Mouse (Mus musculus) adrenal gland, adult 18-20 months (tissue): ENCODE measurements around the gene Olfr551. TPM values are rescaled to one million over a fixed set of nuclear protein-coding genes. Genes with fewer than 3 reads are reported as not detected.
"Not testable (repeated sequence)": the region's sequence is repeated elsewhere in the genome, so short reads cannot be mapped to it uniquely, and the experiment has no call there.

Experiments
- DNase-seq, 2 experiments: peaks; one replicate each; pipeline ENCODE4 v3.0.0; 2021 to 2022; ENCODE audit warnings: low spot score in 2 of 2
- long read RNA-seq, 2 experiments: library from polyadenylated mRNA; stranded (forward); transcript quantifications; one replicate each; pipeline ENCODE4 v2.0.0; 2021
- total RNA-seq, 2 experiments: library from RNA; stranded (reverse); gene quantifications; 1 replicate in 1 of 2; 2 replicates in 1 of 2; pipeline ENCODE4 v1.2.3; 2021

Olfr551 gene
- total RNA-seq: not detected
- long read RNA-seq, experiment 1: 0 reads
- long read RNA-seq, experiment 2: 0 reads

DNA sequence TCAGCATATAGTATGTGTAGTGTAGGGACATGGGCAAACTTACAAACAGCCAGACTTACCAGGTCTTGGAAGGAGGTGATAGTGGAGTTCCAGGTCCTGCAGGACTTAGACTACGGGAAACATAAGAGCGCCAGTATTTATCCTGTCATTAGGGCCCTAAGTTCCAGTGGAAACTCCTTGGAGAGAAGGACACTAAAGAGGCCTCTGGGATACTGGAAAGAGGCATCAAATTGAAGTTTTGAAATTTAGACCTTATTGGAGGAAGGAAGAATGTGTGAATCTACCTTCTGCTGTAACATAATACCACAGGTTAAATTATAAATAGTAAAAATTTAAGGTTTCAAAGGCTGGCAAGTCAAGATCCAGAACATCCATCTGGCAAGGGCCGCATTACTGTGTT is at the start of gene Olfr551:
TSS of gene Olfr551 (minus strand) at position 101 of the 400 bp plus-strand sequence.
- DNase-seq: no peak

DNA sequence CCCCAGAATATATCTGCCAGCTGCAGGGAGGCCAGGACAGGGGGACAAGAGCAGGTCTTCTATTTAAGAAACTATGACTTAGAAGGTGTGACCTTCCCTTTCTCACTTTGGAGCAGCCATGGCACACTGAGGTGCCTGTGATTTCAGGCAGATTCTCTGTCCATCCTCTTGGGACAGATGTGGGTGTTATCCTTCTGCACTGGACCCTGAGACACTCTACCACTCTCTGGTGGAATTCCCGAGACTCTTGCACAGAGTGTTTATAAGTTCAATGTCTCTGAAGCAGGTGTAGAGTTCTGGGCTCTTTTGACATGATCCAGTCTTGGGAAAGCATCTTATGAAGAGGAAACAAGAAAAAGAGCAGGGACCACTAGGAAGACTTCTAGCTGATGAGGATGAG is 46.4 kb upstream of the Olfr551 start, which contains the start of gene Olfr554:
TSS of gene Olfr554 (plus strand) at position 301 of the 400 bp plus-strand sequence.
- no peak for DNase-seq

DNA sequence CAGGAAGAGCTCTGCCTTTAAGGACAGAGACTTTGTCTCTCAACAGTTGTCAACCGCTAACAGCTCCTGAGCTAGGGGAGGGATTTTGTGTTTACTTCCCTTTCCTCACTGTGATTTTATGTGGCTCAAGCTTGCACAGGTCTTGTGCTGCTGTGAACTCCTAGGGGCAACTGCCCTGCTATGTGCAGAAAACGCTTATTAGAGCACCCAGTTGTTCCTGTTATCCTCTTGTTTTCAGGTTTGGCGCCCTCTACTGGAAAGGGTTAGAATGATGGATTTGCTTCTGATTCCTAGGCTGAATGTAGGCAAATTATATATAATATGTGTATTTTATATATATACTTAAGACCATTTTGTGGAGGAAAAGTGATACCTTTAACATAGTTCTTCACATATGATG is 45.0 kb upstream of the Olfr551 start:
- DNase-seq: peak; percentile 30 to 44

GRCm38 (mm10) chr7:102620368-102620767 is 28.7 kb upstream of the Olfr551 start:
- DNase-seq: not testable (repeated sequence)

DNA sequence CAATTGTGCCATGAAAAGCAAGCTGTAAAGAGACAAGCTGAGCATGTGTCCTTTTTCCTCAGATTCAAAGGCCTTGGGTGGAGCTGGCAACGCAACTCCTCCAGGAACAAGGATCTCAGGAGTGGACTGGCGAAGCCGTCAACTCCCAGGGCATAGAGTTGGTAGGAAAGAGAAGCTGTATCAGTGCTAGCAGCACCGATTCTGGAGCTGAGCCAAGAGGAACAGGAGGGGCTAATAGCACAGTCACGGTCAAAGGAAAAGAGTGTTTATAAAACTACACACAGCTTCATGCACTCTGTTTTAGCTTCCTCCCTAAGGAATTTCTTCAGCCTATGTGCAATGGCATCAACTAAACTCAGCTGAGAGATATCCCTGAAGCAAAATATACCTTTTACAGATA is 27.9 kb upstream of the Olfr551 start:
- no peak for DNase-seq

GRCm38 (mm10) chr7:102618118-102618517 is 26.4 kb upstream of the Olfr551 start, which contains the start of gene Olfr553:
Gene Olfr553, minus strand, starts transcription at chr7:102618218.
- DNase-seq: no peak

DNA sequence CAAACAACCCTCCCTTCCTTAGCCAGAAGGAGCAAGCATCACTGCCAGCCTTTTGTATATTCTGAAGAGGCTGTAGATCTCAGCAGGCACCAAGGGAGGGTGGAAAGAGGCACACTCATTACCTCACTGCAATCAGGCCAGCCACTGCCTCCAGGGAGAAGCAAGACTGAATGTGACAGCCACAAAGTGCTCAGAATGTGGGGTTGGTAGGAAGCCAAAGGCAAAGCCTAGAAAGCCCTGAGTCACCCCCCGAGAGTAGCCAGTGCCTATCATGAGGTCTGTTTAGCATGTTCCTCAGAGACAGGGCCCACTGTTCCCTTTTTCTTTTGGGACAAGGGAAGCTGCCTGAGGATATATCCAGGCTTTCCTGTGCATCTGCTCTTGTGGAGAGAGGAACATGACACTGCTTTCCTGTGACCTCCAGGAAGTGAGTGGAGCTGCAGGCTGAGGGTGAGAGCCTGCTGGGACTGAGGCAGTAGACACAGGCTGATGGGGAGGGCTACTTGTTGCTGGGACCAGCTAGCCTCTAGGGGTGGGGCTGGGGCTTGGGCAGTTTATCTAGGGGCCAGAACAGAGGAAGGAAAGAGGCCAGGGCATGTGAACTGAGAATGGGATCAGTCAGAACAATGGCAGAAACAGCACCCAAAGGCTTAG is 5.8 kb upstream of the Olfr551 start, which contains the start of gene Olfr552:
TSS of gene Olfr552 (plus strand) at position 393 of the 654 bp plus-strand sequence.
- DNase-seq: no peak

DNA sequence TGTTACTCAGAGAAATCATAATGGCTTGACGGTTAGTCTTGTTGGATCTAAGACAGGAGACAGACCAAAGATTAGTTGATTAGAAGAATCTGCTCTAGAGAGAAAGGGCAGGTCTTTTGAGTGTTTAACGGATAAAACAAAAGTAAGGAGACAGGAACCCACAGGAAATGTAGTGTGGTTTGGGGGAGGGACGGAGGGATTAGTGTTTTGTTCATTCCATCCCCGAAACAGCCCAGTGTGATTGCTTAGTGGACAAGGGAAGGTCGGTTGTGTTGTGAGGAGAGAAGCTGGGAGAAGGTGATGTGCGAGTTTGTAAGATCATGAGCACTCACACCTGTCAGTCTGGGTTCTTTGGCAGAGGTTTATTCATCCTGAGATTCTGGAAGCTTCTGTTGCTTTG is 15.7 kb downstream of the Olfr551 start:
- DNase-seq: no peak

GRCm38 (mm10) chr7:102573174-102573830 is 18.4 kb downstream of the Olfr551 start:
- DNase-seq: no peak

DNA sequence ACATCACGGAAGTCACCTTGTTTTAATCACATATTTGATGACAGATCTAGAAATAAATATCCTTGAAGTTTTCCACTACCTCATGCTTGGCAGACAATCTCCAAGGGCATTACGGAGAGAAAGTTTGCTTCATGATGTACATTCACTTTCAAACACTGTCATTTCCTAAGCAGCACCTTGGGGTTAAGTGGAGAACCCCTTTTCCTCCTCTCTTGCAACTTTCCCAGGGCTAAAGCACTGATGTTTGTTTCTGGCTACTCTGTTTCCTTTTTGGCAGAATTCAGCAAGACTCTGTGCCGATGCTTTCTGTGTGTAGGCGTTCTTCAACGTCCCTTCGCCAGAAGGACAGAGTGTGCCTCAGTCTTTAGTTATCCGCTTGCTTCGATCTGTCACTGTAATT is 20.5 kb downstream of the Olfr551 start, which contains the start of gene Olfr550:
TSS of gene Olfr550 (plus strand) at position 301 of the 400 bp plus-strand sequence.
- DNase-seq: no peak

- no peak for DNase-seq
Measured at GRCm38 (mm10) chr7:102566219-102566618, 25.5 kb downstream of the Olfr551 start.

GRCm38 (mm10) chr7:102564999-102565997 is 26.4 kb downstream of the Olfr551 start, which contains the start of gene Trim21:
Gene Trim21, minus strand, starts transcription at chr7:102565486.
- DNase-seq: peak; percentile 80 to 86

DNA sequence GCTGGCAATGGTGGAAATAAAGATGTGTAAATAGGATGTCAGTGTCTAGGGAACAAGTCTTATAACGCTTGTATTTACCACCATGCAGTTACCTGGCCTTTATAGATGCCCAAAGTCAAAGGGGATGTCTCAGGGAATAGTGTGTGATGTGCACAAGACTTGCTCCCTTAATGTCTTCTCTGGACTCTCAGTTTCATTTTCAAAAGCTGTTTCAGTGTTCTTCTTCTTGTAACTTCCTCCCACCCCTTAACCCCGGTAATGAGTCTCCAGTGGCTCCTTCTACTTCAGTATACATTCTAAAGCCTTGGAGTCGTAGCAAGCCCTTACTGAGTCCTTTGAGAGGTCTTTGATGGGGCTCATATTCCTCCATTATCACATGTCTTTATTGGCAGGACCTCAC is 38.4 kb downstream of the Olfr551 start:
- no peak for DNase-seq

GRCm38 (mm10) chr7:102549570-102549969 is 42.1 kb downstream of the Olfr551 start, which contains the start of gene Olfr549:
Gene Olfr549, plus strand, starts transcription at chr7:102549870.
- DNase-seq: no peak

GRCm38 (mm10) chr7:102541251-102541650 is 50.4 kb downstream of the Olfr551 start:
- DNase-seq: no peak

DNA sequence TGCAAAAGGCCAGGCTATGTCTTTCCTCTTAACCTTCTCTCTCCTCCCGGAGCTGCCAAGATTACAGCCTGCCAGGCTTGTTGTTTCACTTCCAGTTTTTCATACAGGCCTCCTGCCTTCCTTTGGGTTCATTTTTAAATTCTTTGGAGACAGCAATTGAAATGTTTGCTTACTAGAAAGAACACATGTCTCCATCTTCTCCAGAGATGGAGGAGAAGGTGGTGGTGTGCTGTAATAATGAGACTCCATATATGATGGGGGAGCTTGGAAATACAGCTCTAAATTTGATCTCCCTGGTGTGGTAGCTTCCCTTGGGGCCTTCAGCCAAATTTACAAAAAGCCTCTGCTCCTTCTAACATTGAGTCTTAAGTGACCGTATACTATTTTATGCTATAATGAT is 51.1 kb downstream of the Olfr551 start, which contains the start of gene Olfr548-ps1:
TSS of gene Olfr548-ps1 (plus strand) at position 301 of the 400 bp plus-strand sequence.
- DNase-seq: no peak

DNA sequence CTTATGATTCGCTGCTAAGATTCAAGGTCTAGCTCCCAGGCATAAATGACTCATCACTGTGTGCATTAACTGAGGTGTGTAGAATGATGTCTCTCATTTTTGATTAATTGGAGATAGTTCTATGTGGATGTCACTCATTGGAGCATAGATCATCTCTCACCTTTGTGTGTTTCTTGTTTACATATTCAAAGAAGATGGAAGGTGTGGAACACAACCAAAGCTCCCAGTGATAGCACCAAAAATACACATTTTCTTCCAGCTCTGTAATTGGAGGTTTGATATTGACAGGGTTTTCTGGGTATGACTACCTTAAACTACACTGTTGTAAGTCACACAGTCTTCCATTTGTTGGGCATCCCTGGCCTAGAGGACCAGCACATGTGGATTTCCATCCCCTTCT is 57.2 kb downstream of the Olfr551 start, which contains the start of gene Olfr547:
TSS of gene Olfr547 (plus strand) at position 301 of the 400 bp plus-strand sequence.
- DNase-seq: no peak
